Mouse (Mus musculus): ENCODE measurements around the gene Gm8005. TPM values are rescaled to one million over a fixed set of nuclear protein-coding genes. Genes with fewer than 3 reads are reported as not detected.
"Not testable (repeated sequence)": the region's sequence is repeated elsewhere in the genome, so short reads cannot be mapped to it uniquely, and the experiment has no call there.

Gene Gm8005
- not detected in 2 replicates for polyA plus RNA-seq (2011; ENCODE audit: insufficient read depth, insufficient read length, low replicate concordance, missing spikeins)

- not testable (repeated sequence) for H3K4me1 ChIP-seq (ENCODE audit: control insufficient read depth, insufficient read depth, low read length); H3K27ac ChIP-seq (ENCODE audit: control insufficient read depth, insufficient read depth, low read depth, low read length, poor library complexity); H3K4me3 ChIP-seq (replicated peaks; ENCODE audit: control insufficient read depth, low read depth, low read length)
- WGBS: 100% methylated on average over 2 of the region's 4 CpGs
These were observed at the start of gene Gm8005 for GRCm38 (mm10) chr14:42439573-42439972. Gm8005 (minus strand) TSS chr14:42439673.

GRCm38 (mm10) chr14:42463581-42463980 is 24.1 kb upstream of the Gm8005 start, which contains the start of gene Gm8011:
Gm8011 (plus strand) TSS chr14:42463881.
- WGBS: 43% methylated on average over 2 of the region's 2 CpGs
- H3K4me3 ChIP-seq (replicated peaks; ENCODE audit: control insufficient read depth, low read depth, low read length); H3K27ac ChIP-seq (ENCODE audit: control insufficient read depth, insufficient read depth, low read depth, low read length, poor library complexity); H3K4me1 ChIP-seq (ENCODE audit: control insufficient read depth, insufficient read depth, low read length): not testable (repeated sequence)

Other genes starting within 250 kb of the Gm8005 start
- not detected in 2 replicates for gene Gm3573, start 248.9 kb downstream of the Gm8005 start, polyA plus RNA-seq (2011; ENCODE audit: insufficient read depth, insufficient read length, low replicate concordance, missing spikeins)
- not detected in 2 replicates for gene Gm17026, start 179.6 kb downstream of the Gm8005 start, polyA plus RNA-seq (2011; ENCODE audit: insufficient read depth, insufficient read length, low replicate concordance, missing spikeins)
- not detected in 2 replicates for gene Gm9611, start 142.3 kb downstream of the Gm8005 start, polyA plus RNA-seq (2011; ENCODE audit: insufficient read depth, insufficient read length, low replicate concordance, missing spikeins)
- gene Gm7995, start 129.5 kb downstream of the Gm8005 start, polyA plus RNA-seq (2011; ENCODE audit: insufficient read depth, insufficient read length, low replicate concordance, missing spikeins): not detected in 2 replicates
- gene Gm8011, start 24.2 kb upstream of the Gm8005 start, polyA plus RNA-seq (2011; ENCODE audit: insufficient read depth, insufficient read length, low replicate concordance, missing spikeins): not detected in 2 replicates
- gene Gm8020, start 62.7 kb upstream of the Gm8005 start, polyA plus RNA-seq (2011; ENCODE audit: insufficient read depth, insufficient read length, low replicate concordance, missing spikeins): not detected in 2 replicates
- not detected in 2 replicates for gene Gm8024, start 84.6 kb upstream of the Gm8005 start, polyA plus RNA-seq (2011; ENCODE audit: insufficient read depth, insufficient read length, low replicate concordance, missing spikeins)
- not detected in 2 replicates for gene Gm17124, start 160.2 kb upstream of the Gm8005 start, polyA plus RNA-seq (2011; ENCODE audit: insufficient read depth, insufficient read length, low replicate concordance, missing spikeins)
- not detected in 2 replicates for gene Gm3633, start 202.2 kb upstream of the Gm8005 start, polyA plus RNA-seq (2011; ENCODE audit: insufficient read depth, insufficient read length, low replicate concordance, missing spikeins)
- gene Gm10378, start 216.3 kb upstream of the Gm8005 start, polyA plus RNA-seq (2011; ENCODE audit: insufficient read depth, insufficient read length, low replicate concordance, missing spikeins): not detected in 2 replicates

Measured in bone marrow, adult 2 months (tissue).